Mouse (Mus musculus) neural tube, embryonic 13.5 days (tissue): ENCODE measurements around the gene Zfp697. TPM values are rescaled to one million over a fixed set of nuclear protein-coding genes. Genes with fewer than 3 reads are reported as not detected.
A peak's percentile ranks its signal among the peaks of the same experiment; 100 is the strongest.
"Not testable (repeated sequence)": the region's sequence is repeated elsewhere in the genome, so short reads cannot be mapped to it uniquely, and the experiment has no call there.

ENCODE experiments used
- ATAC-seq: fragments of 200-750 bp; cut with Nextera tagmentation; 2 replicates; pipeline ENCODE4 v1.8.0; 2017; ENCODE audit warnings: low read depth, mild to moderate bottlenecking, moderate TSS enrichment, moderate library complexity
- H3K27ac ChIP-seq: fragments of 300-500 bp; sonication (generic); replicated peaks from 2 replicates; pipeline ENCODE4 v1.5.1; 2015; ENCODE audit warnings: moderate library complexity, mild to moderate bottlenecking, inconsistent platforms
- H3K27me3 ChIP-seq: fragments of 300-500 bp; sonication (generic); 2 replicates; pipeline ENCODE4 v1.6.1; 2015; ENCODE audit warnings: mild to moderate bottlenecking, inconsistent platforms
- H3K36me3 ChIP-seq: fragments of 300-500 bp; sonication (generic); 2 replicates; pipeline ENCODE4 v1.6.1; 2015; ENCODE audit warnings: mild to moderate bottlenecking, inconsistent platforms
- H3K4me1 ChIP-seq: fragments of 300-500 bp; sonication (generic); replicated peaks from 2 replicates; pipeline ENCODE4 v1.6.1; 2015; ENCODE audit warnings: inconsistent platforms
- H3K4me2 ChIP-seq: fragments of 300-500 bp; sonication (generic); 2 replicates; pipeline ENCODE4 v1.6.1; 2015; ENCODE audit warnings: inconsistent platforms, mild to moderate bottlenecking, moderate library complexity
- H3K4me3 ChIP-seq: fragments of 300-500 bp; sonication (generic); 2 replicates; pipeline ENCODE4 v1.5.1; 2015; ENCODE audit warnings: mild to moderate bottlenecking, inconsistent platforms
- H3K9ac ChIP-seq: fragments of 300-500 bp; sonication (generic); 2 replicates; pipeline ENCODE4 v1.6.1; 2015; ENCODE audit warnings: moderate library complexity, mild to moderate bottlenecking, inconsistent platforms
- H3K9me3 ChIP-seq: fragments of 300-500 bp; sonication (generic); 2 replicates; pipeline ENCODE4 v1.6.1; 2016; ENCODE audit warnings: inconsistent platforms
- WGBS: fragments of 180-500 bp; shearing (Covaris S2); methylation state at CpG from one replicate; pipeline ENCODE4 v1.1.7; 2015; 5-methylcytosine and 5-hydroxymethylcytosine counted together
- polyA plus RNA-seq: library from polyadenylated mRNA; unstranded; fragments of >200 nt; fragmentation: Nextera tagmentation; extraction: Ambion mirVana; gene quantifications from 2 replicates; pipeline ENCODE4 v1.2.1, GENCODE M21; 2015

Zfp697 gene
- polyA plus RNA-seq, 1 experiment from 2014 or later: 14.9 TPM

DNA sequence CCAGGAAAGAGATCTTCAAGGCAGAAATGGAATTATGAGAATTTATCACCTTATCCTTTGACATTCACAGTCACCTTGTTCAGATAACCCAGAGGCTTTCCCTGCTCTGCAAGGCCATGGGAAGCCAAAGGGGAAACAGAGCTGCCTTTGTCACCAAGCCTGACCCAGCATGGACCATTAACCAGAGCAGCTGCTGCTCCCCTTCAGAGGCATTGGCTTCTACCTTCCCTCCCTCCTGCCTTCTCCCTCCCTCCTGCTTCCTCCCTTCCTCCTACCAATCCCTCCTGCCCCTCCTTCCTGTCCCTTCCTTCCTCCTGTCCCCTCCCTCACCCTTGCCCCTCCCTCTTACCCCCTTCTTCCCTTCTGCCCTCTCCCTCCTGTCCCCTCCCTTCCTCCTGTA, 111.9 kb downstream of the Zfp697 start:
- ATAC-seq, H3K27me3 ChIP-seq, H3K4me3 ChIP-seq, H3K27ac ChIP-seq, H3K9me3 ChIP-seq, H3K36me3 ChIP-seq, H3K4me1 ChIP-seq, H3K9ac ChIP-seq, H3K4me2 ChIP-seq: not testable (repeated sequence)

DNA sequence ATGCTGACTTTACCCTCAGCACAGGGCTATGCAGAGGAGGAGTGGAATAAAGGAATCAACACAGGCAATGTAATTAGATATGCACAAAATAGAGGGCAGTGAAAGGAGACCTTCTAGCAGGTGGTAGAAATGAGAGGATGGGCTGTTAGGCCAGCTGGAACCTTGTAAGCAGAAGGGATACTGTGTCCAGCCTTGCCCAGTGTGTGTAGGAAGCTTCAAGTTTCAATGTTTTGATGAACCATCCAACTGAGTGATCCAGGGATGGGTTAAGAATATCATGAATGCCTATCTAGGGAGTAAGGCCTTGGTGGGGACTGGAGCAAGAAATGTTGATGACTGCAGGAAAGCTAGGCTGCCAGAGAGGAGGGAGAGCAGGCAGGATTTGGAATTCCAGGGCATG, 112.8 kb downstream of the Zfp697 start:
- not testable (repeated sequence) for H3K36me3 ChIP-seq, H3K4me1 ChIP-seq, H3K4me3 ChIP-seq, H3K27me3 ChIP-seq, H3K9ac ChIP-seq, ATAC-seq, H3K27ac ChIP-seq, H3K9me3 ChIP-seq, H3K4me2 ChIP-seq

DNA sequence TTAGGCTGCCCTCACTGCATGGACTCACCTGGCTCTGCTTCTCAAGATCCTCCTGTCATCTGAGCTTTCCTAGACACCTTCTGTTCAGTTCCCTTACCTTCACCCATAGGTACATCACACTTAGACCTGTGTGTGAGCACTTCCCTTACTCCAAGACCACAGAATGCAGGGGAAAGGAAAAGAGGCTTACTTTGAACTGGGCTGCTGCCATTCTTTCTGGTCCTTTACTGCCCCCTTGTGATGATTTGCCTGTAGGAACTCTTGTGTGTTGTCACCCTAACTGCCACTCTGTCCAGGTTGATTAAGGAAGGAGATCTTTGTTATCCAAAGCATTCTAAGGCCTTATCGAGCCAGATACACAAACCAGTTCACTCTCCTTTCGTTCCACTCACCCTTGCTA, 114.5 kb downstream of the Zfp697 start:
- H3K27ac ChIP-seq, H3K36me3 ChIP-seq, H3K4me2 ChIP-seq, H3K9me3 ChIP-seq, H3K4me1 ChIP-seq, H3K9ac ChIP-seq, ATAC-seq, H3K4me3 ChIP-seq, H3K27me3 ChIP-seq: not testable (repeated sequence)
- no CpG with 5 or more reads among the region's 2 CpGs for WGBS

DNA sequence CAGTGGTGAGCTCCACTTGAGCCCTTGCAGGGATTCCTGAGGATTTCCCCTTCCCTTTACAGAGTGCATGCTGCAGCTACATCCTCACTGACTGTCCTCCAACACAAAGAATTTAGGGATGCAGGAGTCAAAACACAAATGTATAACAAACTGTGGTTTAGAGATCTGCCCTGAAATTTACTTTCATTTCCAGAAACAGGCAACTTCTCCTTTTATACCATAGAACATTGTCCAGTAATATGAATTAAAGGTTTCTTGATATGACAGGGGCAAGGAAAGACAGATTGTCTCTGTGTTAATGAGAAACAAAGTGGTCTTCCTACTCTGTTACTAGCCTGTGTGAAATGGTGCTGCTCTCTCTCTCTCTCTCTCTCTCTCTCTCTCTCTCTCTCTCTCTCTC, 115.1 kb downstream of the Zfp697 start:
- not testable (repeated sequence) for H3K36me3 ChIP-seq, H3K27ac ChIP-seq, ATAC-seq, H3K9ac ChIP-seq, H3K27me3 ChIP-seq, H3K9me3 ChIP-seq, H3K4me1 ChIP-seq, H3K4me2 ChIP-seq, H3K4me3 ChIP-seq

DNA sequence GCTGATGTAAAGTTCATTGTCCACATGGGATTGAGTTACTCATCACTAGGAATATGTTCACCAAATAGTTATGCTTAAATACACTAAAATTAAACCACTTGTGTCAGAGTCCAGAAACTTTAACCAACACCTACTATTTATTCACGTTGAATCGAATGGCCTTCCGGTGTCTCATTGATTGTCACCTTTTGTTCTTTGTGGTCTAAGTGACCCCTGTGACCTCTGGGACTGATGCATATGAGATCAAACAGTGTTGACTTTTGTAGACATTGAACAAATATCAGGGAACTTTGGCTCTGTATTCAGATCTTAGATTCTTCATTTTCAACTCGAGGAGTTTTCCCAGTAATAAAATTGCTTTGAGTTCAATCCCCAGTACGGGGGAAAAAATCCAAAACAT, 125.0 kb downstream of the Zfp697 start:
- no CpG with 5 or more reads among the region's 5 CpGs for WGBS
- not testable (repeated sequence) for H3K4me2 ChIP-seq, ATAC-seq, H3K27ac ChIP-seq, H3K4me1 ChIP-seq, H3K4me3 ChIP-seq, H3K9ac ChIP-seq, H3K27me3 ChIP-seq, H3K9me3 ChIP-seq, H3K36me3 ChIP-seq

DNA sequence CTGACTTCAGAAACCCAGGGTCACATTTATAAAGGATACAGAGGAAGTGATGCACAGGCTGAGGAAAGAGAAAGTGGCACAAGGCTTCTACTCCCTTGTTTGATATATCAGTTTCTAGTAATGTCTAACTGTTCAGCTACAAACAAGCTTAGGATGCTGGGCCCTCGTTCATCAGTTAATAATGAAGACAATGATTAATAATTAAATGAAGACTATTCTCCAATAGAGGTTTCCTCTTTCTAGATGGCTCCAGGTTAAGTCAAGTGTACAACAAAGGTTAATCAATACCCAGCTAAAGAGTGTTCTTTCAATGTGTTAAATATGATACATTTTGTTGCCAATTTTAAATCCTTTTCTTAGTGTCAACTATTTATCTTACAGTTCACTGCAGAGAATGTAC, 128.2 kb downstream of the Zfp697 start, which contains the start of gene Hsd3b4:
Hsd3b4 (minus strand) TSS at position 101 of the 400 bp plus-strand sequence.
- H3K4me3 ChIP-seq, H3K9me3 ChIP-seq, ATAC-seq, H3K9ac ChIP-seq, H3K27me3 ChIP-seq, H3K36me3 ChIP-seq, H3K4me1 ChIP-seq, H3K4me2 ChIP-seq, H3K27ac ChIP-seq: not testable (repeated sequence)
- WGBS: no CpG with 5 or more reads among the region's 1 CpGs

DNA sequence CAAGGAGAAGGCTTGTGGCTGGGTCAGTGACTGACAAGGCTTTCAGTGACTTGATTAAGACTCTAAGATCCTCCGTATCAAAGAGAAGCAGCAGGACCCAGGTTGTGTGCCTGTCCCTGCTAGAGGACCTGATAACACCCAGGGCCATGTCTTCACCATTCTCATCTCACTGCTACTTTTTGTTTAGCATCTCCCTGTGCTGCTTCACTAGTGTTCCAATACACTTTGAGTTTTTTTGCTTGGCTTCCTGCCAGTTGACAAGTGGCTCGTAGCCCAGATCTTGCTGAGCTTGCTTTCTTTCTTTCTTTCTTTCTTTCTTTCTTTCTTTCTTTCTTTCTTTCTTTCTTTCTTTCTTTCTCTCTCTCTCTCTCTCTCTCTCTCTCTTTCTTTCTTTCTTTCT, 140.5 kb downstream of the Zfp697 start:
- not testable (repeated sequence) for ATAC-seq, H3K36me3 ChIP-seq, H3K4me1 ChIP-seq, H3K9ac ChIP-seq, H3K4me2 ChIP-seq, H3K27ac ChIP-seq, H3K9me3 ChIP-seq, H3K27me3 ChIP-seq, H3K4me3 ChIP-seq
- WGBS: 54% methylated on average over 1 of the region's 2 CpGs

DNA sequence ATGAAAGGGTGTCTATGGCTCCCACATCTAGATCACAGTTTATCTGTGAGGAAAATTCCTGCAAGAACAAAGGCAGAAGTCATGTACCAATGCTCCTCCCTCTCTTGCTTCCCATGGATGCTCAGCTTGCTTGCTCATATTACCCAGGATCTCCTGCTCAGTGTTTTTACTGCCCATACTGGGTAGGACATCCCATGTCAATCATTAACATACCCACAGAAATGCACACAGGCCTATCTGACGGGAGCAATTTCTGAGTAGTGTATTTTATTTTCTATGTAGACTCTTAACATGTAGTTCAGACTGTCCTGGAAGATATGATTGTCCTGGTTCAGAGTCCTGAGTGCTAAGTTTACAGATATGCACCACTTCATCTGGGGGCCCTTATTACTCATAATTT, 142.3 kb downstream of the Zfp697 start:
- not testable (repeated sequence) for H3K4me3 ChIP-seq, H3K9ac ChIP-seq, ATAC-seq, H3K27ac ChIP-seq, H3K4me2 ChIP-seq, H3K4me1 ChIP-seq, H3K27me3 ChIP-seq, H3K9me3 ChIP-seq, H3K36me3 ChIP-seq
- WGBS: no CpG with 5 or more reads among the region's 1 CpGs

DNA sequence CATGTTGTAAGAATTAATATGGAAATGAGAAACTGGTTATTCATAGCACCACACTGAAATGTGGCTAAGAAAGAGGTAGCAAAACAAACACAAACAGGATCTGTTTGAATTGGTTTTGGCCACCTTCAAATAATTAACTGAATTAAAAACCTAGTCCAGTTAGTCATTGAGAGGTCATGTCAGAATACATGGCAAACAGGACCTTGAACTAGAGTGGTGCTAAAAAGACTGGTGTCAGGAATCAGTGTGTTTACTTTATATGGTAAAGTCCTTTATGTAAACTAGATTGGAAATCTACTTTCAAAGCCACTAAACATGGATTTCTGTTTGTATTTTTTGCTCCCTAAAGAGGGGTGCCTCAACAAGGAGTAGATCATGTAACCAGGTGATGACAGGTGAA, 142.7 kb downstream of the Zfp697 start:
- H3K4me1 ChIP-seq, H3K4me2 ChIP-seq, H3K36me3 ChIP-seq, H3K9ac ChIP-seq, H3K4me3 ChIP-seq, ATAC-seq, H3K9me3 ChIP-seq, H3K27ac ChIP-seq, H3K27me3 ChIP-seq: not testable (repeated sequence)

DNA sequence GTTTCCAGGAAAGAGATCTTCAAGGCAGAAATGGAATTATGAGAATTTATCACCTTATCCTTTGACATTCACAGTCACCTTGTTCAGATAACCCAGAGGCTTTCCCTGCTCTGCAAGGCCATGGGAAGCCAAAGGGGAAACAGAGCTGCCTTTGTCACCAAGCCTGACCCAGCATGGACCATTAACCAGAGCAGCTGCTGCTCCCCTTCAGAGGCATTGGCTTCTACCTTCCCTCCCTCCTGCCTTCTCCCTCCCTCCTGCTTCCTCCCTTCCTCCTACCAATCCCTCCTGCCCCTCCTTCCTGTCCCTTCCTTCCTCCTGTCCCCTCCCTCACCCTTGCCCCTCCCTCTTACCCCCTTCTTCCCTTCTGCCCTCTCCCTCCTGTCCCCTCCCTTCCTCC, 165.4 kb downstream of the Zfp697 start:
- H3K27me3 ChIP-seq, H3K27ac ChIP-seq, H3K9ac ChIP-seq, H3K4me3 ChIP-seq, H3K9me3 ChIP-seq, ATAC-seq, H3K36me3 ChIP-seq, H3K4me2 ChIP-seq, H3K4me1 ChIP-seq: not testable (repeated sequence)

DNA sequence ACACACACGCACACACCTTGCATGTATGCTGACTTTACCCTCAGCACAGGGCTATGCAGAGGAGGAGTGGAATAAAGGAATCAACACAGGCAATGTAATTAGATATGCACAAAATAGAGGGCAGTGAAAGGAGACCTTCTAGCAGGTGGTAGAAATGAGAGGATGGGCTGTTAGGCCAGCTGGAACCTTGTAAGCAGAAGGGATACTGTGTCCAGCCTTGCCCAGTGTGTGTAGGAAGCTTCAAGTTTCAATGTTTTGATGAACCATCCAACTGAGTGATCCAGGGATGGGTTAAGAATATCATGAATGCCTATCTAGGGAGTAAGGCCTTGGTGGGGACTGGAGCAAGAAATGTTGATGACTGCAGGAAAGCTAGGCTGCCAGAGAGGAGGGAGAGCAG, 166.2 kb downstream of the Zfp697 start:
- not testable (repeated sequence) for H3K9ac ChIP-seq, H3K27me3 ChIP-seq, H3K4me3 ChIP-seq, H3K27ac ChIP-seq, H3K4me1 ChIP-seq, H3K4me2 ChIP-seq, ATAC-seq, H3K36me3 ChIP-seq, H3K9me3 ChIP-seq
- WGBS: no CpG with 5 or more reads among the region's 1 CpGs

DNA sequence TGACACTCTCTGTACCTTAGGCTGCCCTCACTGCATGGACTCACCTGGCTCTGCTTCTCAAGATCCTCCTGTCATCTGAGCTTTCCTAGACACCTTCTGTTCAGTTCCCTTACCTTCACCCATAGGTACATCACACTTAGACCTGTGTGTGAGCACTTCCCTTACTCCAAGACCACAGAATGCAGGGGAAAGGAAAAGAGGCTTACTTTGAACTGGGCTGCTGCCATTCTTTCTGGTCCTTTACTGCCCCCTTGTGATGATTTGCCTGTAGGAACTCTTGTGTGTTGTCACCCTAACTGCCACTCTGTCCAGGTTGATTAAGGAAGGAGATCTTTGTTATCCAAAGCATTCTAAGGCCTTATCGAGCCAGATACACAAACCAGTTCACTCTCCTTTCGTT, 168.0 kb downstream of the Zfp697 start:
- no CpG with 5 or more reads among the region's 2 CpGs for whole genome bisulfite sequencing
- not testable (repeated sequence) for H3K4me3 ChIP-seq, H3K27me3 ChIP-seq, H3K4me1 ChIP-seq, H3K9me3 ChIP-seq, H3K27ac ChIP-seq, H3K4me2 ChIP-seq, H3K9ac ChIP-seq, H3K36me3 ChIP-seq
- 0 out of 2 replicates have a peak, but pooled peaks have one; percentile 43 for ATAC-seq

DNA sequence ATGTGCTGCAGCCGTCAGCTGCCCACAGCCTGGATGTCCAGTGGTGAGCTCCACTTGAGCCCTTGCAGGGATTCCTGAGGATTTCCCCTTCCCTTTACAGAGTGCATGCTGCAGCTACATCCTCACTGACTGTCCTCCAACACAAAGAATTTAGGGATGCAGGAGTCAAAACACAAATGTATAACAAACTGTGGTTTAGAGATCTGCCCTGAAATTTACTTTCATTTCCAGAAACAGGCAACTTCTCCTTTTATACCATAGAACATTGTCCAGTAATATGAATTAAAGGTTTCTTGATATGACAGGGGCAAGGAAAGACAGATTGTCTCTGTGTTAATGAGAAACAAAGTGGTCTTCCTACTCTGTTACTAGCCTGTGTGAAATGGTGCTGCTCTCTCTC, 168.6 kb downstream of the Zfp697 start:
- H3K4me3 ChIP-seq, H3K4me1 ChIP-seq, H3K9me3 ChIP-seq, H3K27me3 ChIP-seq, H3K36me3 ChIP-seq, H3K27ac ChIP-seq, ATAC-seq, H3K9ac ChIP-seq, H3K4me2 ChIP-seq: not testable (repeated sequence)
- WGBS: no CpG with 5 or more reads among the region's 1 CpGs

DNA sequence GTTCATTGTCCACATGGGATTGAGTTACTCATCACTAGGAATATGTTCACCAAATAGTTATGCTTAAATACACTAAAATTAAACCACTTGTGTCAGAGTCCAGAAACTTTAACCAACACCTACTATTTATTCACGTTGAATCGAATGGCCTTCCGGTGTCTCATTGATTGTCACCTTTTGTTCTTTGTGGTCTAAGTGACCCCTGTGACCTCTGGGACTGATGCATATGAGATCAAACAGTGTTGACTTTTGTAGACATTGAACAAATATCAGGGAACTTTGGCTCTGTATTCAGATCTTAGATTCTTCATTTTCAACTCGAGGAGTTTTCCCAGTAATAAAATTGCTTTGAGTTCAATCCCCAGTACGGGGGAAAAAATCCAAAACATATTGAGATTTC, 178.4 kb downstream of the Zfp697 start:
- not testable (repeated sequence) for H3K36me3 ChIP-seq, H3K4me1 ChIP-seq, H3K9me3 ChIP-seq, H3K27ac ChIP-seq, ATAC-seq, H3K9ac ChIP-seq, H3K4me3 ChIP-seq, H3K27me3 ChIP-seq, H3K4me2 ChIP-seq
- WGBS: no CpG with 5 or more reads among the region's 5 CpGs
